Mouse (Mus musculus): Measurements from ENCODE around the gene Lcn2. TPM values are rescaled to one million over a fixed set of nuclear protein-coding genes. Genes with fewer than 3 reads are reported as not detected.

Lcn2 gene
- polyA plus RNA-seq, 1 experiment from 2014 or later, result 8.0 TPM

DNA sequence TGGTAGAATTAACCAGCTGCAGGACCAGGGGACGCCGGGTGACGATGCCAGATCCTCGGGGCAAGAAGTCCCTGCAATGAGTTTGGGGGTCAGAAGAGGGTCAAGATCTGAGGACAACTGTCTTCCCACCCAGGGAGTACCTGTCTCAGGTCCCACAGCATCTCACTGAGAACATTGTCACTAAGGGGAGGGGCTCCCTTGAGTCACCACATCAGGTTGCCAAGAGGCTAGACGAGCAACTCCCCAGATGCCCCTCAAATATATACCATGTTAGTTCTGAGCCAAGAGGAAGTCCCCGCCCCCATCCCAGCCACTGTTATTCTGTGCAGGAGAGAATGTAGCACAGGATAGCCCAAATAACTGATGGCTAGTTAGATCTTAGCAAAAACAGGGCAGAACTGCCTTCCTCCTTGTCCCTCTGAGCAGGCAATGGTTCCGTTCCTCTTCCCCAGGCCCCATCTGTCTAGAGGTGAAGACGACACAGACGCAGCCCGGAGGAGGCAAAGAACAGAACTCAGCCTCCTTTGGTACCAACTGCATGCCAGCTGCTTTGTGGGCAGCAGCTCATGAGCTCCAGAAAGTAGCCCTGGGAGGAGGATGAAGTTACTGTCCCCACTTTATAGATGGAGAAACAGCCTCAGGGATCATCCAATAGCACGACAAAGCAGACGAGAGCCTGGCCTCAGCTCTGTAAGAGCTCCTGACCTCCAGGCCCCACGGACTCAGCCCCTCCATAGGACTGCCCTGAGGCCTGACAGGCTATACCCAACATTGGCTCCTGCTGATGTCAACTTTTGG is 47.0 kb downstream of the Lcn2 start:
- DNase-seq (ENCODE audit: low spot score) (no peak), ATAC-seq (replicated peaks; ENCODE audit: low FRiP score) (no peak)
- Histone ChIP-seq H3K27me3 (replicated peaks; ENCODE audit: control insufficient read depth, insufficient read depth, low read length) (peaks cover 11% of the 10 kb centered on the region), H3K9me3 (ENCODE audit: control insufficient read depth, low read length) (no peaks in the 10 kb centered on the region), H3K4me3 (ENCODE audit: low read depth, low read length) (no peak overlapping the region), H3K4me1 (replicated peaks; ENCODE audit: control insufficient read depth, insufficient read depth, low read length) (no peaks in the 10 kb centered on the region), H3K4me2 (no peak overlapping the region), H3K36me3 (ENCODE audit: control insufficient read depth, insufficient read depth, low read length) (no peaks in the 10 kb centered on the region), H3K9ac (ENCODE audit: low read depth, low read length) (no peak overlapping the region), H3K27ac (ENCODE audit: low read depth, low read length) (no peak overlapping the region)
- WGBS, result 81% methylated on average over 13 of the region's 13 CpGs

DNA sequence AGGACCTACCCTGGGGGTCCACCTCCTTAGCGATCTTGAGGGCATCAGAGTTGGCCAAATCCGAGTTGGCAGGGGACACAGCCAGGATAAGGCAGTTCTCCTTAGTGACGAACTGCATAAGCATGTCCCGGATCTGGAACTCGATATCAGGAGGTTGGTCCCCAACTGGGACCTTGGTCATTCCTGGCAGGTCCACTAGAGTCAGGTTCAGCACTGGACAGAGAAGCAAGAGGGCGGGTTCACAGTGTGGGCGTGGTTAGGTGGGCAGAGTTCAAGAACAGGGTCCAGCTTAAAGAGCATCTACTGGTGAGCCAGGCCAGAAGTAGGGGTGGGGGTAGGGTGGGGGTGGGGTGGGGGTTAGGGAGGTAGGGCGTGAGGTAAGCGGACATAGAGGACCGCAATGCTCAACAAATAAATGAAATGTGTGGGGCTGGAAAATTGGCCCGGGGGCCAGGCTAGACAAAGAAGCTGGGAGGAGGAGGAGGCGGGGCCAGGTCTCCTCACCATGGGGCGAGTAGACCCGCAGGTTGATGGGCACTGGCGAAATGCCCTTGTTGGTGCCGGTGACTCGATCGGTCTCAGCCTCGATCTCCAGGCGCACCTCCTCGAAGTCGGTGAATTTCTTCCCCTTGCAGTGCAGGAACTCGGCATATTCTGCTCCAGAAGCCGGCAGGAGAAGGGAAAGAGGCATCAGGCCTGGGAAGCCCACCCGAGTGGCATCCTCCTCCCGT is 48.0 kb downstream of the Lcn2 start:
- Histone ChIP-seq H3K4me1 (replicated peaks; ENCODE audit: control insufficient read depth, insufficient read depth, low read length) (no peaks in the 10 kb centered on the region), H3K36me3 (ENCODE audit: control insufficient read depth, insufficient read depth, low read length) (no peaks in the 10 kb centered on the region), H3K27me3 (replicated peaks; ENCODE audit: control insufficient read depth, insufficient read depth, low read length) (peaks cover 20% of the 10 kb centered on the region), H3K4me3 (ENCODE audit: low read depth, low read length) (no peak overlapping the region), H3K27ac (ENCODE audit: low read depth, low read length) (no peak overlapping the region), H3K9me3 (ENCODE audit: control insufficient read depth, low read length) (no peaks in the 10 kb centered on the region), H3K4me2 (no peak overlapping the region), H3K9ac (ENCODE audit: low read depth, low read length) (no peak overlapping the region)
- DNase-seq (ENCODE audit: low spot score) (no peak), ATAC-seq (replicated peaks; ENCODE audit: low FRiP score) (no peak)
- 35% methylated on average over 26 of the region's 26 CpGs for WGBS

DNA sequence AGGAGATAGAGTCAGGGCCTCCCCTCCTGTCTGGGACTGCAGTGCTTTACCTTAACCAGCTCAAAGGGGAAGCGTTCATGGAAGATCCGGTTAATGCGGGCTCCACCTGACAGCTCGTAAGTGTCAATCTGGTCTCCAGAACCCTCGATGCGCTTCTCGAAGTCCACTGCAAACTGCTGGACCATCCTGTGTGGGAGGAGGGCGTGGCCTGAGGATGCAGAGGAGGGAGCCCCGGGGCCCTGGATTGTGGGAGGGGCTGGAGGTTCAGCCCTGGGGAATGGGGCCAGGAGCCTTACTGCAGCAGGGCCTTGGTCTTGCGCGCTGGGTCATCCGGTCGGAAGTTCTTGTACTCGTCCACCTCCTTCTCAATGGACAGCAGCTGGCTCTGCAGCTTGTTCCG is 52.2 kb downstream of the Lcn2 start:
- Histone ChIP-seq H3K9ac (ENCODE audit: low read depth, low read length) (no peak overlapping the region), H3K4me1 (replicated peaks; ENCODE audit: control insufficient read depth, insufficient read depth, low read length) (no peaks in the 10 kb centered on the region), H3K36me3 (ENCODE audit: control insufficient read depth, insufficient read depth, low read length) (no peaks in the 10 kb centered on the region), H3K9me3 (ENCODE audit: control insufficient read depth, low read length) (no peaks in the 10 kb centered on the region), H3K4me2 (no peak overlapping the region), H3K4me3 (ENCODE audit: low read depth, low read length) (no peak overlapping the region), H3K27me3 (replicated peaks; ENCODE audit: control insufficient read depth, insufficient read depth, low read length) (peaks cover 34% of the 10 kb centered on the region), H3K27ac (ENCODE audit: low read depth, low read length) (no peak overlapping the region)
- WGBS, result 38% methylated on average over 15 of the region's 15 CpGs
- DNase-seq (ENCODE audit: low spot score) (no peak), ATAC-seq (replicated peaks; ENCODE audit: low FRiP score) (no peak)

Other genes starting within 250 kb of the Lcn2 start
- gene Prrc2b, start 237.2 kb downstream of the Lcn2 start, polyA plus RNA-seq (2014; fragmentation: Nextera tagmentation; extraction: Ambion mirVana), result 37.8 and 48.1 TPM in 2 replicates
- 35.7 and 37.1 TPM in 2 replicates for gene Pomt1, start 151.7 kb downstream of the Lcn2 start, polyA plus RNA-seq (2014; fragmentation: Nextera tagmentation; extraction: Ambion mirVana)
- 57.3 and 59.5 TPM in 2 replicates for gene Uck1, start 128.1 kb downstream of the Lcn2 start, polyA plus RNA-seq (2014; fragmentation: Nextera tagmentation; extraction: Ambion mirVana)
- gene Golga2, start 100.9 kb downstream of the Lcn2 start, polyA plus RNA-seq (2014; fragmentation: Nextera tagmentation; extraction: Ambion mirVana), result 18.8 and 19.7 TPM in 2 replicates
- gene Swi5, start 100.2 kb downstream of the Lcn2 start, polyA plus RNA-seq (2014; fragmentation: Nextera tagmentation; extraction: Ambion mirVana), result 369 and 385 TPM in 2 replicates
- 45.5 and 45.8 TPM in 2 replicates for gene Ciz1, start 35.9 kb downstream of the Lcn2 start, polyA plus RNA-seq (2014; fragmentation: Nextera tagmentation; extraction: Ambion mirVana)
- 9.3 and 10.0 TPM in 2 replicates for gene Dnm1, start 34.9 kb downstream of the Lcn2 start, polyA plus RNA-seq (2014; fragmentation: Nextera tagmentation; extraction: Ambion mirVana)
- gene 1110008P14Rik, start 6.3 kb downstream of the Lcn2 start, polyA plus RNA-seq (2014; fragmentation: Nextera tagmentation; extraction: Ambion mirVana), result 36.2 and 39.7 TPM in 2 replicates
- 23.0 and 23.6 TPM in 2 replicates for gene Ptges2, start 7.6 kb upstream of the Lcn2 start, polyA plus RNA-seq (2014; fragmentation: Nextera tagmentation; extraction: Ambion mirVana)
- gene Naif1, start 62.2 kb upstream of the Lcn2 start, polyA plus RNA-seq (2014; fragmentation: Nextera tagmentation; extraction: Ambion mirVana), result 4.5 and 5.4 TPM in 2 replicates
- 10.4 and 12.7 TPM in 2 replicates for gene Slc25a25, start 63.2 kb upstream of the Lcn2 start, polyA plus RNA-seq (2014; fragmentation: Nextera tagmentation; extraction: Ambion mirVana)
- gene Fam102a, start 147.1 kb upstream of the Lcn2 start, polyA plus RNA-seq (2014; fragmentation: Nextera tagmentation; extraction: Ambion mirVana), result 4.1 and 6.5 TPM in 2 replicates
- gene Dpm2, start 182.6 kb upstream of the Lcn2 start, polyA plus RNA-seq (2014; fragmentation: Nextera tagmentation; extraction: Ambion mirVana), result 100 and 109 TPM in 2 replicates
- 0.48 TPM in 1 of 2 replicates, not detected in the other for gene Pip5kl1, start 186.5 kb upstream of the Lcn2 start, polyA plus RNA-seq (2014; fragmentation: Nextera tagmentation; extraction: Ambion mirVana)
- not detected in 2 replicates for gene 9430097D07Rik, start 187.4 kb upstream of the Lcn2 start, polyA plus RNA-seq (2014; fragmentation: Nextera tagmentation; extraction: Ambion mirVana)
- gene St6galnac4, start 198.8 kb upstream of the Lcn2 start, polyA plus RNA-seq (2014; fragmentation: Nextera tagmentation; extraction: Ambion mirVana), result 26.0 and 28.8 TPM in 2 replicates
- 9.6 and 10.6 TPM in 2 replicates for gene St6galnac6, start 211.5 kb upstream of the Lcn2 start, polyA plus RNA-seq (2014; fragmentation: Nextera tagmentation; extraction: Ambion mirVana)
- 6.7 and 8.3 TPM in 2 replicates for gene Ak1, start 233.5 kb upstream of the Lcn2 start, polyA plus RNA-seq (2014; fragmentation: Nextera tagmentation; extraction: Ambion mirVana)

All from liver, embryonic 11.5 days (tissue).